Mouse (Mus musculus): ENCODE data around the gene Ano1. TPM values are rescaled to one million over a fixed set of nuclear protein-coding genes. Genes with fewer than 3 reads are reported as not detected.

The Ano1 gene
- not detected for polyA plus RNA-seq (2017; shearing (Covaris generic))

GRCm38 (mm10) chr7:144751833-144752232 lies at the start of gene Ano1:
TSS of gene Ano1 (minus strand) at chr7:144751974.

GRCm38 (mm10) chr7:144582284-144582980 lies 169.3 kb downstream of the Ano1 start, which contains the start of gene Fadd:
TSS of gene Fadd (minus strand) at chr7:144582463.

GRCm38 (mm10) chr7:144553237-144554122 lies 198.3 kb downstream of the Ano1 start, which contains the start of gene Ppfia1:
TSS of gene Ppfia1 (minus strand) at chr7:144553729.

Other genes starting within 250 kb of the Ano1 start
- 87.0 TPM for gene Ppfia1, start 198.2 kb downstream of the Ano1 start, polyA plus RNA-seq (2017; shearing (Covaris generic))
- 2.8 TPM for gene Fadd, start 169.5 kb downstream of the Ano1 start, polyA plus RNA-seq (2017; shearing (Covaris generic))
- gene Fgf3, start 86.1 kb upstream of the Ano1 start, polyA plus RNA-seq (2017; shearing (Covaris generic)), result not detected
- gene Fgf4, start 95.4 kb upstream of the Ano1 start, polyA plus RNA-seq (2017; shearing (Covaris generic)), result not detected
- not detected for gene Fgf15, start 144.6 kb upstream of the Ano1 start, polyA plus RNA-seq (2017; shearing (Covaris generic))
- gene LTO1, start 163.1 kb upstream of the Ano1 start, polyA plus RNA-seq (2017; shearing (Covaris generic)), result 17.3 TPM
- gene Ccnd1, start 188.0 kb upstream of the Ano1 start, polyA plus RNA-seq (2017; shearing (Covaris generic)), result 0.29 TPM